Mouse (Mus musculus) left cerebral cortex, postnatal 25 days (tissue): Measurements from ENCODE around the gene 0610010F05Rik. TPM values are rescaled to one million over a fixed set of nuclear protein-coding genes. Genes with fewer than 3 reads are reported as not detected.
"Not testable (repeated sequence)": the region's sequence is repeated elsewhere in the genome, so short reads cannot be mapped to it uniquely, and the experiment has no call there.

ENCODE experiments used
- DNase-seq, 2 experiments: peaks; one replicate each; pipeline ENCODE4 v3.0.0; 2022; ENCODE audit warnings: low spot score in 2 of 2, mixed read lengths in 1 of 2
- intact Hi-C: fragments of 180-260 bp; cut with DNase I; formaldehyde crosslinking; loops from one replicate; pipeline ENCODE4 v1.15.1; 2025
- total RNA-seq, 2 experiments: library from RNA; stranded (reverse); gene quantifications; 2 replicates each; pipeline ENCODE4 v1.2.3; 2021

0610010F05Rik gene
- total RNA-seq, 2 experiments from 2014 or later: 37.9 to 40.3 TPM

DNA sequence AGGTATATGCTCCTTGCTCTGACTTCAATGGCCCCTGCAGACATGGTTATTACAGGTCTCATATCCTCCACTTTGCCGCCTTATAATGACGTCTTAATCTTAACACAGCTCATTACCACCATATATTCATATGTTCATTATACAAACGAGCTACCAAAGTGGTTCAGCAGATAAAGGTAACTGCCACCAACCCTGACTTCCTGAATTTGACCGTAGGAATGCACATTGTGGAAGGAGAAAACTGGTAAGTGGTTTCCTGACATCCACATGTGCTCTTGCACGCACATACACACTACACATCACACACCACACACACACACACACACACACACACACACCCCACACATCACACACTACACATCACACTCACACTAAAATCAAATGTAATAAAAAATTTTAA lies 18.9 kb downstream of the 0610010F05Rik start:
- DNase-seq: no peak
- intact Hi-C loops: no loop called here

GRCm38 (mm10) chr11:23607291-23607690 lies 26.1 kb downstream of the 0610010F05Rik start:
- intact Hi-C loops, DNase-seq: not testable (repeated sequence)

DNA sequence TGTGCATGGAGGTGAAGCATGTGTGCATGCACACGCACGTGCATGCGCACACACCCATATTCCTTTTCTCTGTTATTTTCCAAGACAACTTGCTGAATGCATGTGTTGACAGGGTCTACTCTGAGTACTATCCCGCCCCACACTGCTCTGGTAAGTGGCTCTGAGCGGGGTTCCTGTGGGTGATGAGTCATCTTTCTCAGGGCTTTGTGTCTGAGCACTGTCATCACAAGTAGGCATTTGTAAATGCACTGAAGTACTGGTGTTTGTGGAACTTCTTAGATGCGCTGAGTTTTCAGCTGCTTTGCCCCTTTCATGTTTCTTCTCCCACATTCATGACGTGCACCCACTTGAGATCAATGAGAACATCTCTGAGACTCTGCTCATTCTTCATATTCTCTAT lies 63.3 kb downstream of the 0610010F05Rik start:
- DNase-seq: peak in 1 of 2 experiments; percentile 11
- intact Hi-C loops: no loop called here

DNA sequence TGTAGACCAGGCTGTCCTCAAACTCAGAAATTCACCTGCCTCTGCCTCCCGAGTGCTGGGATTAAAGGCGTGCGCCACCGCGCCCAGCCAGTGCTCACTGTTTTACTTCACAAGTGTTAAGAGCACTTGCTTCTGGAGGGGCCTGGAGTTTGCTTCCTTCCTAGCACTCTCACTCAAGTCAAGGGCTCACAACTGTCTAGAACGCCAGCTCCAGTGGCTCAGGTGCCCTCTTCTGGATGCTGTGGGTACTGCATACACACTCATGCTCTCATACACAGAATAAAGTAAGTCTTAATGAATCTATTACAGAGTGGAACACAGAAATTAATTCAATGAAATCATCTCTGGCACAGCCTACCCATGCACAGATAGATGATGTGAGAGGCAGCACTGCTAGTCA lies 67.7 kb downstream of the 0610010F05Rik start:
- intact Hi-C loops: loop anchor here (5.0 kb wide), 2 partner anchors 68 to 578 kb away; partner anchors contain the start of gene Ahsa2
- DNase-seq: peak; percentile 74 to 82

GRCm38 (mm10) chr11:23557039-23557630 lies 76.3 kb downstream of the 0610010F05Rik start:
- no peak for DNase-seq
- intact Hi-C loops: no loop called here

DNA sequence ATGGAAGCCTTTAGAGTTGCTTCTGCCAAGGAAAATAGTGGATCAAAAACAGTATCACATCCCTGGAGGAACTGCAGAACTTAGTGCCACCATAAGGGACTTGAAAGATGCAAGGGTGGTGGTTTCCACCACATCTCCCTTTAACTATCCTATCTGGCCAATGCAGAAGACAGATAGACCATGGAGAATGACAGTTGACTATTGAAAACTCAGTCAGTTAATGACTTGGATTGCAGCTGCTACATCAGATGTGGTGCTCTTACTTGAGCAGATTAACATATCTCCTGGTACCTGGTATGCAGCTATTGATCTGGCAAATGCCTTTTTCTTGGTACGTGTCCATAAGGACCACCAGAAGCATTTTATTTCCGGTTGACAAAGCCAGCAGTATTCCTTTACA lies 96.0 kb downstream of the 0610010F05Rik start:
- intact Hi-C loops: no loop called here
- no peak for DNase-seq

- intact Hi-C loops: no loop called here
- peak in 1 of 2 experiments; percentile 30 for DNase-seq
These were observed 112.8 kb downstream of the 0610010F05Rik start, which contains the start of gene 1700093K21Rik for GRCm38 (mm10) chr11:23520473-23521205. 1700093K21Rik (minus strand) TSS chr11:23521155.

GRCm38 (mm10) chr11:23518981-23519380 lies 114.5 kb downstream of the 0610010F05Rik start:
- intact Hi-C loops: no loop called here
- DNase-seq: no peak

DNA sequence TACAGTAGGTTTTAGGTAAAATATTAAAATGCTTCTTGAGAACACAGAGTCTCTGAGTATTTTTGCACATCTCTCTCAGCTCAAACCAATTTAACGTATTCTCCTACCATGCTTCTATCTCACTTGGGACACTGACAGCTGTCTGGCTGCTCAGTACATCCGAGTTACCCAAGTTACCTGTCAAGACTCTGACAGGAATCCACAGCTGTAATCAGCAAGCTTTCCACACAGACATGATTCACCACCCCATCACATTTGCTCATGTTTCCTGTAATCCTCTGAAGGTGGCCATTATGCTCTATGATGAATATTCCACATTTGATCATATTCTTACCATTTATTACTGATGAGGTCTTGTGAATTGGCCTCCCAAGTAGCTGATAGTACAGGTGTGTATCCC lies 118.1 kb downstream of the 0610010F05Rik start:
- intact Hi-C loops: no loop called here
- no peak for DNase-seq

Other genes starting within 250 kb of the 0610010F05Rik start
- gene Ahsa2, start 135.6 kb downstream of the 0610010F05Rik start, total RNA-seq: 10 to 100 TPM; 38.3 to 47.9 TPM
- not detected for gene 1700093K21Rik, start 112.5 kb downstream of the 0610010F05Rik start, total RNA-seq
- 10 to 100 TPM; 16.0 to 19.6 TPM for gene Pus10, start 32.0 kb upstream of the 0610010F05Rik start, total RNA-seq
- 10 to 100 TPM; 25.9 to 26.5 TPM for gene Pex13, start 32.3 kb upstream of the 0610010F05Rik start, total RNA-seq
- 1 to 10 TPM; 3.5 to 3.8 TPM for gene Rel, start 137.3 kb upstream of the 0610010F05Rik start, total RNA-seq